In the genomic region with DNA sequence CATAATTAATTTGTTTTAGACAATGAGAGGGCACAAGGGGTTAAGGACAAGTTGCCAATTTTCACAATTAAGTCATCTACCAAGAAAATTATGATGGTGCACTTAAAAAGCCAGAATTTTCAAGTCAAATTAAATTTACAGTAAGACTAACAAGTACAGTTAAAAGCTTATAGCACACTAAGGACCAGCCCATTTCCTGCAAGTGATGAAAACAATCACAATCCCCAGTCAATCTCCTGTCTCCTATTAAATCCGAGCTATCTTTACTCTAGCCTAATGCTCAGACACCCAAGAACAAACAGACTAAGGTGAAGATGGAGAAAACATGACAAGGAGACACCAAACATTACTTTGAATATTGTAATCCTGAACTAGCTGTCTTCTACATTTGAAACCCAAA, we compare ENCODE assay signal across 8 mouse cellular contexts. TPM values are rescaled to one million over a fixed set of nuclear protein-coding genes. Genes with fewer than 3 reads are reported as not detected.
A peak's percentile ranks its signal among the peaks of the same experiment; 100 is the strongest.
DNase-seq lines count a peak whose midpoint lies in the region; ATAC-seq and TF ChIP-seq lines count a peak whose summit lies in the region.

No protein-coding gene starts in this region.

- WGBS in heart, embryonic 10.5 days, result 2% methylated on average over 1 of the region's 1 CpGs
- 3% methylated on average over 1 of the region's 1 CpGs for WGBS in forebrain, embryonic 16.5 days
- 2% methylated on average over 1 of the region's 1 CpGs for WGBS in liver, embryonic 15.5 days (ENCODE audit: insufficient replicate concordance)

- peak overlapping the region; percentile 100 for H3K27ac ChIP-seq in heart, embryonic 10.5 days
- no peak overlapping the region for H3K27ac ChIP-seq in CH12.LX (ENCODE audit: insufficient read depth, low read depth)
- H3K27ac ChIP-seq in forebrain, embryonic 16.5 days (ENCODE audit: low read length), result peak overlapping the region; percentile 47; the same call in 1 of the 2 replicates
- no peak overlapping the region for H3K27ac ChIP-seq in liver, embryonic 15.5 days (replicated peaks)

- no peak for TF ChIP-seq POLR2A in CH12.LX (IDR thresholded peaks at IDR 0.05; ENCODE audit: low read depth, low read length)

- TF ChIP-seq RAD21 in CH12.LX (IDR thresholded peaks at IDR 0.05; ENCODE audit: low read depth, low read length), result no peak

- peak overlapping the region; percentile 39; the same call in 1 of the 2 replicates for H3K9ac ChIP-seq in CH12.LX (ENCODE audit: insufficient read depth, low read depth)
- H3K9ac ChIP-seq in forebrain, embryonic 16.5 days (replicated peaks; ENCODE audit: low read depth, low read length), result peak overlapping the region; percentile 46; the same call in 1 of the 2 replicates
- no peak overlapping the region for H3K9ac ChIP-seq in liver, embryonic 15.5 days

- TF ChIP-seq CTCF in CH12.LX (conservative IDR thresholded peaks at IDR 0.05 in 1 of 2, IDR thresholded peaks at IDR 0.05 in 1 of 2; ENCODE audit: low read depth in 2 of 2, low read length in 2 of 2), result no peak

- H3K4me2 ChIP-seq in CH12.LX (ENCODE audit: insufficient read depth, low read depth, poor library complexity, severe bottlenecking), result peak overlapping the region; percentile 57; the same call in 1 of the 2 replicates
- peak overlapping the region; percentile 60 for H3K4me2 ChIP-seq in forebrain, embryonic 16.5 days (ENCODE audit: low read length)
- H3K4me2 ChIP-seq in liver, embryonic 15.5 days, result peak overlapping the region; percentile 43

- no peaks in the 10 kb centered on the region for H3K9me3 ChIP-seq in heart, embryonic 10.5 days
- H3K9me3 ChIP-seq in CH12.LX (replicated peaks; ENCODE audit: low read length), result no peaks in the 10 kb centered on the region
- H3K9me3 ChIP-seq in forebrain, embryonic 16.5 days (ENCODE audit: control insufficient read depth, low read length), result no peaks in the 10 kb centered on the region
- H3K9me3 ChIP-seq in liver, embryonic 15.5 days (replicated peaks), result no peaks in the 10 kb centered on the region

- ATAC-seq in forebrain, embryonic 16.5 days, result no peak
- no peak for ATAC-seq in liver, embryonic 15.5 days (ENCODE audit: insufficient read depth)

- TF ChIP-seq EP300 in CH12.LX (IDR thresholded peaks at IDR 0.05; ENCODE audit: low read length), result no peak

- in situ Hi-C loops in CH12.LX (cut with MboI; ENCODE audit: low pct_ligation_motif_present, low pct_unique_long_range_greater_than_20kb, low sequenced_read_pairs), result loop anchor here (25.0 kb wide), 2 partner anchors 229 to 429 kb away; no protein-coding TSS in a partner anchor

- H3K4me1 ChIP-seq in heart, embryonic 10.5 days, result peaks cover 7% of the 10 kb centered on the region; the same call in 1 of the 2 replicates
- H3K4me1 ChIP-seq in CH12.LX (ENCODE audit: control insufficient read depth in 1 of 2, insufficient read depth in 2 of 2), result peaks cover 0 to 38% of the 10 kb centered on the region in 2 experiments; a peak in 2 of 4 replicates
- peaks cover 17% of the 10 kb centered on the region for H3K4me1 ChIP-seq in forebrain, embryonic 16.5 days (replicated peaks; ENCODE audit: control insufficient read depth, insufficient read depth, low read length)
- H3K4me1 ChIP-seq in liver, embryonic 15.5 days (replicated peaks), result peaks cover 41% of the 10 kb centered on the region

- dilution Hi-C loops in CH12.LX (cut with MboI; ENCODE audit: extremely low pct_ligation_motif_present, extremely low pct_unique_long_range_greater_than_20kb, low sequenced_read_pairs), result no loop called here

- no peaks in the 10 kb centered on the region for H3K27me3 ChIP-seq in heart, embryonic 10.5 days (ENCODE audit: insufficient read depth, poor library complexity, severe bottlenecking)
- no peaks in the 10 kb centered on the region for H3K27me3 ChIP-seq in CH12.LX (replicated peaks)
- H3K27me3 ChIP-seq in forebrain, embryonic 16.5 days (replicated peaks; ENCODE audit: control insufficient read depth, insufficient read depth, low read length), result no peaks in the 10 kb centered on the region
- peaks cover 8% of the 10 kb centered on the region; the same call in 1 of the 2 replicates for H3K27me3 ChIP-seq in liver, embryonic 15.5 days

- peak overlapping the region; percentile 93 for H3K4me3 ChIP-seq in heart, embryonic 10.5 days
- H3K4me3 ChIP-seq in CH12.LX (replicated peaks in 1 of 3; ENCODE audit: low read depth in 2 of 3, low read length in 2 of 3, poor library complexity in 1 of 3), result peak overlapping the region in 2 of 3 experiments; percentile 9 to 72
- H3K4me3 ChIP-seq in forebrain, embryonic 16.5 days (replicated peaks; ENCODE audit: low read length), result peak overlapping the region; percentile 48
- peak overlapping the region; percentile 25; the same call in 1 of the 2 replicates for H3K4me3 ChIP-seq in liver, embryonic 15.5 days (replicated peaks)

- no peaks in the 10 kb centered on the region for H3K36me3 ChIP-seq in heart, embryonic 10.5 days
- H3K36me3 ChIP-seq in CH12.LX (replicated peaks in 1 of 2; ENCODE audit: control insufficient read depth in 1 of 2, insufficient read depth in 1 of 2, low read length in 1 of 2), result no peaks in the 10 kb centered on the region
- no peaks in the 10 kb centered on the region for H3K36me3 ChIP-seq in forebrain, embryonic 16.5 days (ENCODE audit: control insufficient read depth, insufficient read depth)
- no peaks in the 10 kb centered on the region for H3K36me3 ChIP-seq in liver, embryonic 15.5 days (replicated peaks)

- H3K79me2 ChIP-seq in CH12.LX (replicated peaks; ENCODE audit: control insufficient read depth, extremely low read depth, insufficient read depth, poor library complexity, severe bottlenecking), result peaks cover 34% of the 10 kb centered on the region

- DNase-seq in heart, embryonic 10.5 days (ENCODE audit: low spot score), result no peak
- DNase-seq in heart, adult 18-20 months, result no peak
- DNase-seq in CH12.LX (ENCODE audit: extremely low read depth), result no peak
- DNase-seq in frontal cortex, postnatal 36 days (ENCODE audit: low spot score in 2 of 2), result no peak
- no peak for DNase-seq in urinary bladder, postnatal 4 days (ENCODE audit: low spot score in 2 of 2)
- no peak for DNase-seq in layer of hippocampus, postnatal 25 days (ENCODE audit: extremely low spot score in 1 of 2, low spot score in 1 of 2)

TF ChIP-seq in CH12.LX, 34 proteins besides CTCF, POLR2A, EP300 and RAD21:
- TF ChIP-seq PAX5 (IDR thresholded peaks at IDR 0.05; ENCODE audit: low read length), result no peak
- no peak for TF ChIP-seq MEF2A (IDR thresholded peaks at IDR 0.05; ENCODE audit: borderline replicate concordance, low read depth, low read length)
- TF ChIP-seq ZKSCAN1 (IDR thresholded peaks at IDR 0.05; ENCODE audit: borderline replicate concordance, low read depth, low read length), result no peak
- no peak for TF ChIP-seq NRF1 (IDR thresholded peaks at IDR 0.05; ENCODE audit: low read depth, low read length)

RNA-seq across cellular contexts. Expression of a gene that starts 3.2 kb away (rescaled TPM):
- polyA plus RNA-seq in heart, embryonic 10.5 days (2016; fragmentation: Nextera tagmentation; extraction: Ambion mirVana), result 39.3 and 44.5 TPM in 2 replicates
- 100 to 1,000 TPM; 490 to 493 TPM for total RNA-seq in heart, adult 18-20 months (2021)
- total RNA-seq in CH12.LX (2012; rRNA removed), result 20.3 and 22.2 TPM in 2 replicates
- total RNA-seq in CH12.LX (2014; rRNA removed), result 29.3 and 32.7 TPM in 2 replicates
- 50.4 and 51.4 TPM in 2 replicates for polyA plus RNA-seq in CH12.LX (2012; ENCODE audit: insufficient read length, low read depth)
- polyA plus RNA-seq in forebrain, embryonic 16.5 days (2015; fragmentation: Nextera tagmentation; extraction: Ambion mirVana), result 37.6 and 43.6 TPM in 2 replicates
- polyA plus RNA-seq in liver, embryonic 15.5 days (2015; fragmentation: Nextera tagmentation; extraction: Ambion mirVana), result 6.4 and 7.1 TPM in 2 replicates
- total RNA-seq in layer of hippocampus, postnatal 25 days (2021), result 100 to 1,000 TPM; 413 to 454 TPM

Comparison
In these comparisons a context has a peak if more than half of its experiments do, and no peak if none do; other contexts are left out.
1. H3K27ac ChIP-seq: peak in heart, embryonic 10.5 days (single experiment) and forebrain, embryonic 16.5 days (single experiment); none in CH12.LX (single experiment) and liver, embryonic 15.5 days (single experiment).
2. H3K4me3 ChIP-seq: peak in every context shown above with its lines; median percentile 93 in heart, embryonic 10.5 days; 48 in forebrain, embryonic 16.5 days; 40 in CH12.LX; 25 in liver, embryonic 15.5 days.
3. Peak in every context shown above with its lines, with median percentiles within 50 percentile points of each other: H3K4me2 ChIP-seq.